Mouse (Mus musculus): ENCODE measurements around the gene Slco1c1. TPM values are rescaled to one million over a fixed set of nuclear protein-coding genes. Genes with fewer than 3 reads are reported as not detected.
"Not testable (repeated sequence)": the region's sequence is repeated elsewhere in the genome, so short reads cannot be mapped to it uniquely, and the experiment has no call there.

Slco1c1 gene
- polyA plus RNA-seq, 1 experiment, result not detected

- TF ChIP-seq CTCF (IDR thresholded peaks at IDR 0.05; ENCODE audit: low read depth, low read length), result no peak
- Histone ChIP-seq H3K4me3 (ENCODE audit: low read depth, low read length) (no peak overlapping the region), H3K27ac (ENCODE audit: insufficient read depth, low read length) (no peak overlapping the region), H3K9ac (ENCODE audit: low read depth, poor library complexity, severe bottlenecking) (no peak overlapping the region), H3K27me3 (ENCODE audit: control insufficient read depth, insufficient read depth, low read length, poor library complexity, severe bottlenecking) (no peaks in the 10 kb centered on the region), H3K4me1 (ENCODE audit: control insufficient read depth, insufficient read depth, low read length) (no peaks in the 10 kb centered on the region), H3K36me3 (ENCODE audit: control insufficient read depth, insufficient read depth, low read length, poor library complexity, severe bottlenecking) (no peaks in the 10 kb centered on the region), H3K9me3 (replicated peaks; ENCODE audit: control insufficient read depth, insufficient read depth, low read length, poor library complexity, severe bottlenecking) (no peaks in the 10 kb centered on the region)
Measured at GRCm38 (mm10) chr6:141567852-141568558, 43.8 kb downstream of the Slco1c1 start.

- Histone ChIP-seq H3K27ac (ENCODE audit: insufficient read depth, low read length) (no peak overlapping the region), H3K9me3 (replicated peaks; ENCODE audit: control insufficient read depth, insufficient read depth, low read length, poor library complexity, severe bottlenecking) (no peaks in the 10 kb centered on the region), H3K36me3 (ENCODE audit: control insufficient read depth, insufficient read depth, low read length, poor library complexity, severe bottlenecking) (no peaks in the 10 kb centered on the region), H3K4me3 (ENCODE audit: low read depth, low read length) (no peak overlapping the region), H3K9ac (ENCODE audit: low read depth, poor library complexity, severe bottlenecking) (no peak overlapping the region), H3K27me3 (ENCODE audit: control insufficient read depth, insufficient read depth, low read length, poor library complexity, severe bottlenecking) (no peaks in the 10 kb centered on the region), H3K4me1 (ENCODE audit: control insufficient read depth, insufficient read depth, low read length) (no peaks in the 10 kb centered on the region)
- TF ChIP-seq POLR2A (IDR thresholded peaks at IDR 0.05; ENCODE audit: insufficient read depth, low read length), result no peak
- no peak for TF ChIP-seq EP300 (IDR thresholded peaks at IDR 0.05; ENCODE audit: insufficient read depth, low read depth, low read length)
- no peak for TF ChIP-seq CTCF (IDR thresholded peaks at IDR 0.05; ENCODE audit: low read depth, low read length)
Measured at GRCm38 (mm10) chr6:141568559-141568946, 44.4 kb downstream of the Slco1c1 start.

DNA sequence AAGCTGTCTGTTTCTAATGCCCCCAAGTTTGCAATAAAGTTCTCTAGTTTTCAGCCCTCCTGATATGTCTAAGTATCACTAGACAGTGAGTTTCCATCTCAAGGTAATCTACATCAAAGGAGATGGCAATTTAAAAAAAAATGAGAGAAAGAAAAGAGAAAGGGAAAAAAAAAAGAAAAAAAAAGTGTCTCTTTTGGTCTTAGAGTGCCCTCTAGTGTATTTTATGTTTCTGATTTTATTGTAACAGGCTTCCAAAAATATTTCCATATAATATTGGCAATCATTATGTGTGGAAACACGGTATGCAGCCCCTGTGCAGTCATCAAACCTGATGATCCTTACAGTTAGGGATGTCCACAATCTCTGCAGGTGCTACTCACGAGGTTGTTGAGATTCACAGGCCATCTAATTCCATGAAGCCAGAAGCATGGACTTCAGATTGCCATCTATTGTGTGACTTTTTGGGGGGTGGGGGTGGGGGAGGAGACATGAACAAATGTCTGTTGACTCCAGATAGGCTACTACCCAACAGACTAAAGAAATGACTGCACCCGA lies 52.6 kb downstream of the Slco1c1 start:
- Histone ChIP-seq H3K4me3 (ENCODE audit: low read depth, low read length) (no peak overlapping the region), H3K27me3 (ENCODE audit: control insufficient read depth, insufficient read depth, low read length, poor library complexity, severe bottlenecking) (no peaks in the 10 kb centered on the region), H3K27ac (ENCODE audit: insufficient read depth, low read length) (no peak overlapping the region), H3K36me3 (ENCODE audit: control insufficient read depth, insufficient read depth, low read length, poor library complexity, severe bottlenecking) (no peaks in the 10 kb centered on the region), H3K9ac (ENCODE audit: low read depth, poor library complexity, severe bottlenecking) (no peak overlapping the region), H3K9me3 (replicated peaks; ENCODE audit: control insufficient read depth, insufficient read depth, low read length, poor library complexity, severe bottlenecking) (no peaks in the 10 kb centered on the region), H3K4me1 (ENCODE audit: control insufficient read depth, insufficient read depth, low read length) (no peaks in the 10 kb centered on the region)
- no peak for TF ChIP-seq EP300 (IDR thresholded peaks at IDR 0.05; ENCODE audit: insufficient read depth, low read depth, low read length)

DNA sequence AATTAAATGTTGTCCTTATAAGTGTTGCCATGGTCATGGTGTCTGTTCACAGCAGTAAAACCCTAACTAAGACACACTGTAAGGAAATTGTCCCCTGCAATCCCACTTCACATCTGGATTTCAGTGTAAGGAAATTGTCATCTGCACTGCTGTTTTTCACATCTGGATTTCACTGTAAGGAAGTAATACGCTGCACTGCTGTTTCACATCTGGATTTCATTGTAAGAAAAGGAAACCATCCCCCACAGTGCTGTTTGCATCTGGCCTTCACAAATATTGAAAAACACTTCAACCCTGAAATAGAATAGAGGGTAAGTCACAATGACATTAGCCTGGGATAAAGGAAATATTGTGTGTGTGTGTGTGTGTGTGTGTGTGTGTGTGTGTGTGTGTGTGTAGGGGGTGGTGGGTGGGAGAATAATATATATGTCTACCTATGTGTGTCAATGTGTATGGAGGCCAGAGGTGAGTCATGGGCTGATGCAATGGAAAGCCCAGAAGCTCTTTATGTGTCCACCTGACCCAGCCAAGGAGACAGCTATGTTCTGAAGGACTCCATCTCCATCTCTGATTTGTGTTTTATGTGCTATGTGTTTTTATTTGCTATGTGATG lies 60.7 kb downstream of the Slco1c1 start:
- TF ChIP-seq CTCF (IDR thresholded peaks at IDR 0.05; ENCODE audit: low read depth, low read length) (no peak), POLR2A (IDR thresholded peaks at IDR 0.05; ENCODE audit: insufficient read depth, low read length) (no peak), EP300 (IDR thresholded peaks at IDR 0.05; ENCODE audit: insufficient read depth, low read depth, low read length) (no peak)
- no peaks in the 10 kb centered on the region for H3K9me3 ChIP-seq (replicated peaks; ENCODE audit: control insufficient read depth, insufficient read depth, low read length, poor library complexity, severe bottlenecking)
- no peak overlapping the region for H3K9ac ChIP-seq (ENCODE audit: low read depth, poor library complexity, severe bottlenecking)
- H3K27ac ChIP-seq (ENCODE audit: insufficient read depth, low read length), result no peak overlapping the region
- no peaks in the 10 kb centered on the region for H3K36me3 ChIP-seq (ENCODE audit: control insufficient read depth, insufficient read depth, low read length, poor library complexity, severe bottlenecking)
- H3K4me1 ChIP-seq (ENCODE audit: control insufficient read depth, insufficient read depth, low read length), result no peaks in the 10 kb centered on the region
- no peak overlapping the region for H3K4me3 ChIP-seq (ENCODE audit: low read depth, low read length)
- H3K27me3 ChIP-seq (ENCODE audit: control insufficient read depth, insufficient read depth, low read length, poor library complexity, severe bottlenecking), result no peaks in the 10 kb centered on the region

DNA sequence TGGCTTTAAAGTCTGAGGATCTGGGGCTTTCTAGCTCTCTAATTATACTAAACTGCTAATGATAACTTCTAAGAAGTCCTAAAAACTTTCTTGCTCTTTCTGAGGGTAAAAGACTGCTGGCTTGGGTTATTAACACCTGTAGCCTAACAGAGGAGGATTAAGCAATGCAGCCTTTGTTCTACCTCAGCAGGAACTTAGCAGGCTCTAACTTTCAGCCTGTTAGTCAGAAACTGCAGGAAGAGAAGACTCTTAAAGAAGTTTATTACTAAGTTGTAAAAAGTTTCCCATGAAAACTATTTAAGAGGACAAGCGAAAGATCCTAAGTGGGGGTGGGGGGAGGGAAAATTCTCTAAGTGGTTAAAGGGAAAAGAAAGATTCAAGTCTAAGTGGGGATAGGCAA lies 65.8 kb downstream of the Slco1c1 start:
- TF ChIP-seq CTCF (IDR thresholded peaks at IDR 0.05; ENCODE audit: low read depth, low read length) (no peak), POLR2A (IDR thresholded peaks at IDR 0.05; ENCODE audit: insufficient read depth, low read length) (no peak), EP300 (IDR thresholded peaks at IDR 0.05; ENCODE audit: insufficient read depth, low read depth, low read length) (no peak)
- Histone ChIP-seq H3K4me1 (ENCODE audit: control insufficient read depth, insufficient read depth, low read length) (peaks cover 2% of the 10 kb centered on the region), H3K9ac (ENCODE audit: low read depth, poor library complexity, severe bottlenecking) (no peak overlapping the region), H3K4me3 (ENCODE audit: low read depth, low read length) (no peak overlapping the region), H3K9me3 (replicated peaks; ENCODE audit: control insufficient read depth, insufficient read depth, low read length, poor library complexity, severe bottlenecking) (no peaks in the 10 kb centered on the region; the same call in 1 of the 2 replicates), H3K27ac (ENCODE audit: insufficient read depth, low read length) (no peak overlapping the region), H3K36me3 (ENCODE audit: control insufficient read depth, insufficient read depth, low read length, poor library complexity, severe bottlenecking) (no peaks in the 10 kb centered on the region), H3K27me3 (ENCODE audit: control insufficient read depth, insufficient read depth, low read length, poor library complexity, severe bottlenecking) (no peaks in the 10 kb centered on the region)

DNA sequence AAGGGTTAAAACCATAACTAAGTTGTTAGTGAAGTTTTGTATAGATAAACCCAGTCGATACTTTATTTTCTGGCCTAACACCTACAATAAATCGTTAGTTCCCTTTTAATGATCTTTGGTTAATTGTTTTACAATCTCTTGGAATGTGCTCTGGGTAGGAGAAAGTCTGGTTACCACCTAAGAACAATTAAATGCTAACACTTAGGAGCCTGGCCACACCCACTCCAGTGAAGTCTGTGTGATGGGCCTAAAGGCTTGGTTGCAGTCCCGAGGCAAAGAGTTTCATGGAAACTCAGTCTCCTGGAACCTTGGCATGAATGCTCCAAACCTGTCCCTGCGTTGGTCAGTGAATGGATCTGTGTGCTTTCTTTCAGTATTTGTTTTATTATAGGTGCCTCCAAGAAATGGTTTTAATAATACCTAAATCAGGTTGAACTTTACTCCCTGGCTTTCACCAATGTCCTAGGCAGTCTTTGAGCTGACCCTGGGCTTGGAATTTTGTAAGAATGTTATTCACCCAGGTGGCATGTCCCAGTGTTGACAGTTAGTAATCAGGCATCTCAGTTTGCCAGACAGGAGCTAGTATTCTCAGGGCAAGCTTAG lies 66.5 kb downstream of the Slco1c1 start:
- not testable (repeated sequence) for H3K9ac ChIP-seq (ENCODE audit: low read depth, poor library complexity, severe bottlenecking); H3K9me3 ChIP-seq (replicated peaks; ENCODE audit: control insufficient read depth, insufficient read depth, low read length, poor library complexity, severe bottlenecking); H3K27me3 ChIP-seq (ENCODE audit: control insufficient read depth, insufficient read depth, low read length, poor library complexity, severe bottlenecking); H3K27ac ChIP-seq (ENCODE audit: insufficient read depth, low read length); H3K36me3 ChIP-seq (ENCODE audit: control insufficient read depth, insufficient read depth, low read length, poor library complexity, severe bottlenecking); H3K4me3 ChIP-seq (ENCODE audit: low read depth, low read length); H3K4me1 ChIP-seq (ENCODE audit: control insufficient read depth, insufficient read depth, low read length)

All from ES-Bruce4 (cell line).